Mouse (Mus musculus): ENCODE data around the gene Pcdh9. TPM values are rescaled to one million over a fixed set of nuclear protein-coding genes. Genes with fewer than 3 reads are reported as not detected.

The Pcdh9 gene
- polyA plus RNA-seq (2012; rRNA removed) (6.4 and 7.3 TPM in 2 replicates), polyA plus RNA-seq (2014; fragmentation: Nextera tagmentation; extraction: Ambion mirVana) (44.0 and 53.0 TPM in 2 replicates)

DNA sequence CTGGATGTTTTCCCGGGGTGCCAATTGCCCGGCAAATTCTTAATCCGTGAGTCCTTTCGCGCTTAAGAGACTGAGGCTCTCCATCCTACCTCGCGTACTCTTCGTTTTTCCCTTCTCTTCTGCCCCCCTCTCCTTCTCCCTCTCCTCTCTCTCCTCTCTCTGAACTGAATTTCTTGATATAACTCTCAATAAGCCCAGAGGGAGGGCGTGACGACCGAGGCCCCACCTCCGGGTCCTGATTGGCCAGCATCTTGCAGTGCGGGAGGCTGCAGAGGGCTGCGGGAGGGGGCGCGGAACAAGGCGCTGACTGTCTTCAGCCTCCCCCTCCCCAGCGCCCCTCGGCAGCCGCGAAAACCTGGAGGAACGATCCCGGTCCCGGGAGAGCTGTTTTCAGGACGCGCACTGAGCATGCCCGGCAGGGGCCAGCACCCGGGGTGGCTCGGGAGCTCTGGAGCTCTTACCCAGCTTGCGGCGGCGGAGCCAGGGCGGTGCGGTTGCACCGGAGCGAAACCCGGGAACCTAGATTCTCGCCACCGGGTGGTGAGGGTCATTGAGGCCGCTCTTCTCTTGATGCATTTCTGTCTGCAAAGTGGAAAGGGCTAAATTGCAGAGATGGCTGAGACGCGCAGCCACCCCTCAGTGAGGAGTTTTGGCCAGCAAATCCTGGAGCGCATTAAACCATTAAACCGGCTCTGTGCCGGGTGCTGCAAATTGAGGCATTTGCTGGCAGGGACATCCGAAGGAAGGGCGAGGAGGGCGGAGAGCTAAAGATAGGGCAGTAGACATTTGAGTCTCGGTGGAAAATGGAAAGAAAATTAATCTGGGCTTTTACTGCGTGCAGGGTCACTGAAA lies at the start of gene Pcdh9:
Gene Pcdh9 (minus strand): TSS at position 161 of the 852 bp plus-strand sequence.
- peak within 1 kb of the TSS; percentile 57 for H3K9ac ChIP-seq (ENCODE audit: low read depth, low read length, severe bottlenecking)
- WGBS, result under 1% methylated on average over 50 of the region's 50 CpGs
- H3K27me3 ChIP-seq (ENCODE audit: control insufficient read depth, insufficient read depth, low read length), result no peaks in the 10 kb centered on the region
- no peaks in the 10 kb centered on the region for H3K9me3 ChIP-seq (ENCODE audit: control insufficient read depth, low read length)
- H3K4me2 ChIP-seq (replicated peaks; ENCODE audit: low read depth, low read length, severe bottlenecking), result peak within 1 kb of the TSS; percentile 86
- peaks cover 6% of the 10 kb centered on the region; the same call in 1 of the 2 replicates for H3K36me3 ChIP-seq (ENCODE audit: control insufficient read depth, insufficient read depth, low read length)
- peak within 1 kb of the TSS; percentile 59 for H3K27ac ChIP-seq (replicated peaks; ENCODE audit: low read depth, low read length)
- peak within 1 kb of the TSS; percentile 62 for H3K4me3 ChIP-seq (replicated peaks; ENCODE audit: low read length)
- peak; percentile 96 for DNase-seq (ENCODE audit: low spot score)
- peak; percentile 97 for ATAC-seq (ENCODE audit: low FRiP score, low read depth)
- peak; percentile 56; the same call in 1 of the 2 replicates for TF ChIP-seq POLR2A (IDR thresholded peaks at IDR 0.05; ENCODE audit: borderline replicate concordance, extremely low read depth, insufficient read depth, insufficient read length)
- peaks cover 5% of the 10 kb centered on the region; the same call in 1 of the 2 replicates for H3K4me1 ChIP-seq (ENCODE audit: control insufficient read depth, insufficient read depth, low read length)

GRCm38 (mm10) chr14:93906928-93907327 lies 16.4 kb upstream of the Pcdh9 start:
- Histone ChIP-seq H3K9ac (ENCODE audit: low read depth, low read length, severe bottlenecking) (no peak overlapping the region), H3K9me3 (ENCODE audit: control insufficient read depth, low read length) (no peaks in the 10 kb centered on the region), H3K4me3 (replicated peaks; ENCODE audit: low read length) (no peak overlapping the region), H3K36me3 (ENCODE audit: control insufficient read depth, insufficient read depth, low read length) (no peaks in the 10 kb centered on the region), H3K4me1 (ENCODE audit: control insufficient read depth, insufficient read depth, low read length) (no peaks in the 10 kb centered on the region), H3K27me3 (ENCODE audit: control insufficient read depth, insufficient read depth, low read length) (no peaks in the 10 kb centered on the region), H3K27ac (replicated peaks; ENCODE audit: low read depth, low read length) (no peak overlapping the region), H3K4me2 (replicated peaks; ENCODE audit: low read depth, low read length, severe bottlenecking) (no peak overlapping the region)
- DNase-seq (ENCODE audit: low spot score) (no peak), ATAC-seq (ENCODE audit: low FRiP score, low read depth) (no peak)
- no peak for TF ChIP-seq POLR2A (IDR thresholded peaks at IDR 0.05; ENCODE audit: borderline replicate concordance, extremely low read depth, insufficient read depth, insufficient read length)
- WGBS, result 92% methylated on average over 1 of the region's 1 CpGs

GRCm38 (mm10) chr14:93898533-93898932 lies 8.1 kb upstream of the Pcdh9 start:
- H3K4me3 ChIP-seq (replicated peaks; ENCODE audit: low read length), result no peak overlapping the region
- peak; percentile 26 for DNase-seq (ENCODE audit: low spot score)
- H3K4me1 ChIP-seq (ENCODE audit: control insufficient read depth, insufficient read depth, low read length), result no peaks in the 10 kb centered on the region
- H3K9me3 ChIP-seq (ENCODE audit: control insufficient read depth, low read length), result no peaks in the 10 kb centered on the region
- TF ChIP-seq POLR2A (IDR thresholded peaks at IDR 0.05; ENCODE audit: borderline replicate concordance, extremely low read depth, insufficient read depth, insufficient read length), result no peak
- no peak for ATAC-seq (ENCODE audit: low FRiP score, low read depth)
- no peak overlapping the region for H3K4me2 ChIP-seq (replicated peaks; ENCODE audit: low read depth, low read length, severe bottlenecking)
- H3K27ac ChIP-seq (replicated peaks; ENCODE audit: low read depth, low read length), result no peak overlapping the region
- H3K36me3 ChIP-seq (ENCODE audit: control insufficient read depth, insufficient read depth, low read length), result no peaks in the 10 kb centered on the region
- no peak overlapping the region for H3K9ac ChIP-seq (ENCODE audit: low read depth, low read length, severe bottlenecking)
- no peaks in the 10 kb centered on the region for H3K27me3 ChIP-seq (ENCODE audit: control insufficient read depth, insufficient read depth, low read length)

- Histone ChIP-seq H3K27me3 (ENCODE audit: control insufficient read depth, insufficient read depth, low read length) (no peaks in the 10 kb centered on the region), H3K9me3 (ENCODE audit: control insufficient read depth, low read length) (no peaks in the 10 kb centered on the region), H3K36me3 (ENCODE audit: control insufficient read depth, insufficient read depth, low read length) (no peaks in the 10 kb centered on the region), H3K4me3 (replicated peaks; ENCODE audit: low read length) (no peak overlapping the region), H3K9ac (ENCODE audit: low read depth, low read length, severe bottlenecking) (no peak overlapping the region), H3K4me2 (replicated peaks; ENCODE audit: low read depth, low read length, severe bottlenecking) (no peak overlapping the region), H3K4me1 (ENCODE audit: control insufficient read depth, insufficient read depth, low read length) (no peaks in the 10 kb centered on the region), H3K27ac (replicated peaks; ENCODE audit: low read depth, low read length) (no peak overlapping the region)
- ATAC-seq (ENCODE audit: low FRiP score, low read depth), result no peak
- TF ChIP-seq POLR2A (IDR thresholded peaks at IDR 0.05; ENCODE audit: borderline replicate concordance, extremely low read depth, insufficient read depth, insufficient read length), result no peak
- 84% methylated on average over 3 of the region's 3 CpGs for WGBS
- DNase-seq (ENCODE audit: low spot score), result no peak
These were observed 4.7 kb upstream of the Pcdh9 start for GRCm38 (mm10) chr14:93895131-93895530.

DNA sequence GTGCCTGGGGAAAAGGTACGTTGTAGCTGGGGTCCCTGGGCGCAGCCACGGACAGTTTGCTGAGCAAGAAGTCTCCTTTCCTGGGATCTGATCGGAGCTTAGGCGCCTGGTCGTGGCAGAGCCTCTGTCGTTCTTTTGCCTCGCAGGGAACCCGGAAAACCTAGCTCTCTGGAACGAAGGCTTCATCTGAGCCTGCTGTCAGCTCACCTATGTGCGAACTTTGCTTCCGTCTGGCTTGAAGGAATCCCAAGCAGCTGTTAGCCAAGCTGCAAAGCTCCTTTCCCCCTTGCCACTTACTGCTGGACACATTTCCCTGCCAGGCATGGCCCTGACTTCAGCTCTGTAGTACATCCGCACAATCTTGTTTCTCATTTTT lies 880 bp upstream of the Pcdh9 start:
- Histone ChIP-seq H3K4me2 (replicated peaks; ENCODE audit: low read depth, low read length, severe bottlenecking) (peak overlapping the region; percentile 86), H3K36me3 (ENCODE audit: control insufficient read depth, insufficient read depth, low read length) (peaks cover 2% of the 10 kb centered on the region; the same call in 1 of the 2 replicates), H3K27me3 (ENCODE audit: control insufficient read depth, insufficient read depth, low read length) (no peaks in the 10 kb centered on the region), H3K4me3 (replicated peaks; ENCODE audit: low read length) (peak overlapping the region; percentile 62), H3K4me1 (ENCODE audit: control insufficient read depth, insufficient read depth, low read length) (peaks cover 5% of the 10 kb centered on the region; the same call in 1 of the 2 replicates), H3K9me3 (ENCODE audit: control insufficient read depth, low read length) (no peaks in the 10 kb centered on the region), H3K27ac (replicated peaks; ENCODE audit: low read depth, low read length) (peak overlapping the region; percentile 59; the same call in 1 of the 2 replicates), H3K9ac (ENCODE audit: low read depth, low read length, severe bottlenecking) (peak overlapping the region; percentile 57)
- TF ChIP-seq POLR2A (IDR thresholded peaks at IDR 0.05; ENCODE audit: borderline replicate concordance, extremely low read depth, insufficient read depth, insufficient read length), result no peak
- ATAC-seq (ENCODE audit: low FRiP score, low read depth), result 0 out of 2 replicates have a peak, but pooled peaks have one; percentile 2
- WGBS, result 0% methylated on average over 12 of the region's 13 CpGs
- no peak for DNase-seq (ENCODE audit: low spot score)

All from limb, embryonic 14.5 days (tissue).